Mouse (Mus musculus): ENCODE measurements around the gene Chd6.
A peak's percentile ranks its signal among the peaks of the same experiment; 100 is the strongest.

Gene Chd6

GRCm38 (mm10) chr2:161066097-161066759 is 42.6 kb downstream of the Chd6 start:
- no peak for DNase-seq (ENCODE audit: low spot score)

GRCm38 (mm10) chr2:161065594-161065993 is 43.3 kb downstream of the Chd6 start:
- DNase-seq (ENCODE audit: low spot score), result no peak

DNA sequence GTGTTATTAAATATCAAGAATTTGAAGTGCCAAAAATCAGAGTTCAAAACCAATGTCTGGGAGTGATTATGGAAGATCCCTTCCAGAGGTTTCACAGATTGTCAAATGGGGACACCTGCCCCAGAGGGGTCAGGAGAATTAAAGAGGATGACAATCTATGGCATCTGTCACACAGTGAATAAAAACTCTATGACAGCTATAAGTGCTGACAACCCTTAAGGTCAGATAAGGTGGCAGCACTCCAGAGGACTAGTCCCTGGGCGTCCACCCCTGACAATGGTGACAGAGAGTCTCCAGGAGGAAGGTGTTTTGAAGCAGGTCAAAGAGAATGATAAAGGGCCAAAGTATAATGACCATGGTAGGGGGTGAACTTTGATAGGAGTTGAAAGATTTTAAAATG is 44.0 kb downstream of the Chd6 start:
- DNase-seq (ENCODE audit: low spot score), result no peak

DNA sequence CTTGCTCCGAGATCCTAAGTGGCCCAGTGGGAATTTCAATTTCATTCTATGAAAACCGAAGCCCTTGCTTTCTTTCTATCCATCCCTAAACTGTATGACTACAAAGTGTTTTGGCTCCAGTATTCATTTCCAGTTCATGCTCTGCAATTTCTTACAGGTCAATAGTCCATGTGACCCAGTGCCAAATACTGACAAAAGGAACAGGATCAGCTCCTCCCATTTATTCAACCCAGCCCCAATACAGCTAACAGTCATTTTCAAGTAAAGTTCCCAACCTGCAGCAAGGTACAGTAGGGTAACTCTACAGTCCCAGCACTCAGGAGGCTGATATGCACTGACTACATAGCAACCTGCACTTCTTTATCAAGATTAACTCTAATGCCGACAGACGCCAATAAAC is 50.0 kb downstream of the Chd6 start:
- no peak for DNase-seq (ENCODE audit: low spot score)

- no peak for DNase-seq (ENCODE audit: low spot score)
These were observed 55.1 kb downstream of the Chd6 start for GRCm38 (mm10) chr2:161053765-161054164.

DNA sequence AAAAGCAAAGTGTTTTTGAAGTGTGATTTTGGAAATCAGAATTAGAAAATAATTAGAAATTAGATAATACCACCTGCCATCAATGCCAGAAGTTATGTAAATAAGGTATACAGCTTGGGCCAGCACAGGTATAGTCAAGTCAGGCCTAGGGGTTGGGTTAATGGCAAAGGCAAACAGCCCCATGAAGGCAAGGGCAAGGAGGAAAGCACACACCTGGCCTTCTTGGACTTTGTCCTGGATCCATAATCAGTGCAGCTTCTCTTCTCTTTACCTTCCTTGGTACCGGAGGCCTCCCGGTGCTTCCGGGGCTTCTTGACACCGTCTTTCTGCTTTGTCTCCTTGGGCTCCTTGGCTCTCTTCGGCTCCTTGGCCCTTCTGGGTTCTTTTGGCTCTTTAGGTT is 56.7 kb downstream of the Chd6 start:
- no peak for DNase-seq (ENCODE audit: low spot score)

GRCm38 (mm10) chr2:161049426-161049825 is 59.4 kb downstream of the Chd6 start:
- DNase-seq (ENCODE audit: low spot score), result no peak

GRCm38 (mm10) chr2:161044492-161045201 is 64.2 kb downstream of the Chd6 start:
- DNase-seq (ENCODE audit: low spot score), result no peak

- peak; percentile 44 for DNase-seq (ENCODE audit: low spot score)
These were observed 66.0 kb downstream of the Chd6 start for GRCm38 (mm10) chr2:161042874-161043273.

DNA sequence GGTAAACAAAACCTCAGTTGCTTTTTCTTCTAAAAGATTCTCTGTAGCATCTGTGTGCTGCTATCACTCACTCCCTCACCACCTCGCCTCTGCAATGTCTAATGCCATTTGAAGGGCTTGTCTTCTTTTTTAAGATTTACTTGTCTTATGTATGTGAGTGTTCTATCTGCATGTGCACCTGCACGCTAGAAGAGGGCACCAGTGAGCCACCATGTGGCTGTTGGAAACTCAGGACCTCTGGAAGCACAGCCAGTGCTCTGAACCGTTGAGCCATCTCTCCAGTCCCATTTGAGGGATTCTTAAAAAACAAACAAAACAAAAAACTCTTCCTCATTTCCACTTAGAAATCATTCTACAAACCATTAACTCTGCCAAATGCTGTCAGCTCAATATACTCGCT is 68.1 kb downstream of the Chd6 start:
- DNase-seq (ENCODE audit: low spot score), result no peak

- no peak for DNase-seq (ENCODE audit: low spot score)
These were observed 71.1 kb downstream of the Chd6 start for GRCm38 (mm10) chr2:161037766-161038165.

DNA sequence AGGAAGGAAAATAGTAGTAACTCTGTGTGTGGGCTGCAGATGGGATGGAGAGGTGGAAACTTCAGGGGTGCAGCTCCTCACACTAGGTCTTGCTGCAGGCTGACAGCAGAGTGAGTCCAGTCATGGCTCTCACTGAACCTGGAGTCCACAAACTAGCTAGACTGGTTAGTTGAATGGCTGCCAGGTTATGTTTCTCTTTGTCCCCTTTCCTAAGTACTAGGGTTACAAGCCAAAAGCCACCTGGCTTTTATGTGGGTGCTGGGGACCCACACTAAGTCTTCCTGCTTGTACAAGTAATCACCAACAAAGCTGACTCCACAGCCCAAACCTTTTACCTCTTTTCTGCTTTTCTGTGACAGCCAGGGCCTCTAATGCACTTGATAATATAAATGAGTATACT is 75.7 kb downstream of the Chd6 start:
- DNase-seq (ENCODE audit: low spot score), result no peak

DNA sequence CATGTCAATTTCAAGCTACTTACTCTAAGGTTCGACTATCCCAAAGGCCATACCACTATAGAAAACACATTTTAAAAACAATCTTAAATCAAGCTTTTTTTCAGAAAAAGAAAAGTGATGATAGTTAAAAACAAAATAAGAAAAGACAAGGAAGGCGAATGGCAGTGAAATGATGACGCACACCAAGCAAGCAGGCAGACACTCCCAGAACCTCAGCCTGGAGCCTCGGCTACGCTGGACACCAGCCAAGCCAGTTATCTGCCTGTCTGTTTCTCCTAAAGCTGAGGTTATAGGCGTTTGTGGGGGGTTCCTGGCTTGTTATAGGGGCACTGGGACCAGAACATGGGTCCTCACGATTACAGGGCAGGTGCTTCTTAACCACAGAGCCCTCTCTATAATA is 76.5 kb downstream of the Chd6 start:
- peak; percentile 43 for DNase-seq (ENCODE audit: low spot score)

- DNase-seq (ENCODE audit: low spot score), result no peak
These were observed 84.3 kb downstream of the Chd6 start for GRCm38 (mm10) chr2:161024606-161025005.

GRCm38 (mm10) chr2:161017913-161018312 is 91.0 kb downstream of the Chd6 start:
- no peak for DNase-seq (ENCODE audit: low spot score)

DNA sequence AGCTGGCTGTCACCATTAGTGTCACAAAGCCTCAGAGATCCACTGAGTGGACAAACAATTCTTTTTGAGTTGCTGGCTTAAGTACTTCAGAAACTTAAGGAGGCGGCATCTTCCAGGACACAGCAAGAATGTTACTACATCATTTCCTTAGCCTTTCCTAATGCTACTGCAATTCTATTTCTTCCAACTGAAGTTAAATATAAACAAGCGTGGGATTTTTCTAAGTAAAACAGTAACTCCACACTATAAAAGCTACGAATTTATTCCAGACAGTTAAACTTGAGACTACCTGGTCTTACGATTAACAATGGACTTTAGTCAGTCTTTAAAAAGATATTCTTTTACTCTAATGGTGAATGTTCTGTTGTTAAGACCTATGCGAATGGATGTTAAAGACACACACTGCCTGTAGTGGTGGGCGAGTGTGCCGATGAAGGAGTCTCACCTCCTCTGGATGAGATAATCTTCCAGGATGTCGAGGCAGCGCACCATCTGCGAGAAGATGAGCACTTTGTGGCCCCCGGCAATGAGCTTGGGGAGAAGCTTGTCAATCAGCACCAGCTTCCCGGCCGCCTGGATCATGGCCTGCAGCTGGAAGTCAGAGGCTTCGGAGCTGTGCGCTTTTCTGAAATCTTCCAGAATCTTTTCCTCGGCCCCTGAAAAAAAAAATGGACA is 96.2 kb downstream of the Chd6 start:
- no peak for DNase-seq (ENCODE audit: low spot score)

GRCm38 (mm10) chr2:161004338-161004737 is 104.5 kb downstream of the Chd6 start:
- DNase-seq (ENCODE audit: low spot score), result no peak

- no peak for DNase-seq (ENCODE audit: low spot score)
These were observed 111.7 kb downstream of the Chd6 start for GRCm38 (mm10) chr2:160996987-160997763.

DNA sequence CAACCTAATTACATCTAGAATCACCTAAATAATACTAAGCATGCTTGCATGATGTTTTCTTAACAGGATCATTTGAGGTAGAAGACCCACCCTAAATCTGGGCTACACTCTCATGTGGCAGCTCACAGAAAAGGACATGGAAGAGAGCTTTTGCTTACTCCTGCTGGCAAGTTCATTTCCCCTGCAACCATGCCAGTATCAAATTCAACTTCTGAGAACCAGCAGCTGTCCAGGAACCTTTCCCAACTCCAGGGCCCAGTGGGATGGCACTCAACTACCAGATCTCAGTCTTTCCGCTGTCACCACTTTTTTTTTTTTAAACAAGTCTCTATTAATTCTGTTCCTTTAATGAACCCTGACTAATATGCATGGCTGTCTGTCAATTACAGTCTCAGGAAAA is 114.7 kb downstream of the Chd6 start:
- DNase-seq (ENCODE audit: low spot score), result no peak

GRCm38 (mm10) chr2:160992465-160992864 is 116.4 kb downstream of the Chd6 start:
- no peak for DNase-seq (ENCODE audit: low spot score)

- no peak for DNase-seq (ENCODE audit: low spot score)
These were observed 118.4 kb downstream of the Chd6 start for GRCm38 (mm10) chr2:160990339-160991070.

GRCm38 (mm10) chr2:160987503-160987902 is 121.4 kb downstream of the Chd6 start:
- no peak for DNase-seq (ENCODE audit: low spot score)
